Mouse (Mus musculus): ENCODE measurements at regions not wholly inside any gene's neighbourhood (a gene's known extent, or its start where the extent isn't known, plus 50 kb on each side); places are given as distances from the start of the nearest gene placed in this dataset.
"Not testable (repeated sequence)": the region's sequence is repeated elsewhere in the genome, so short reads cannot be mapped to it uniquely, and the experiment has no call there.

- no peak for DNase-seq
Observed at GRCm38 (mm10) chr3:21739720-21740119, 336.7 kb upstream of the Tbl1xr1 start.

GRCm38 (mm10) chr3:21744107-21744506, 332.3 kb upstream of the Tbl1xr1 start:
- no peak for DNase-seq

GRCm38 (mm10) chr3:21760516-21761218, 315.8 kb upstream of the Tbl1xr1 start:
- no peak for DNase-seq

GRCm38 (mm10) chr3:21761219-21761600, 315.2 kb upstream of the Tbl1xr1 start:
- no peak for DNase-seq

GRCm38 (mm10) chr3:21761909-21762308, 314.5 kb upstream of the Tbl1xr1 start:
- DNase-seq: no peak

GRCm38 (mm10) chr3:21768081-21768480, 308.4 kb upstream of the Tbl1xr1 start:
- no peak for DNase-seq

- DNase-seq: peak; percentile 57
Observed at GRCm38 (mm10) chr3:21769920-21770547, 306.4 kb upstream of the Tbl1xr1 start.

- no peak for DNase-seq
Observed at GRCm38 (mm10) chr3:21771752-21772298, 304.6 kb upstream of the Tbl1xr1 start.

- no peak for DNase-seq
Observed at GRCm38 (mm10) chr3:21774172-21774842, 302.1 kb upstream of the Tbl1xr1 start.

GRCm38 (mm10) chr3:21778789-21779188, 297.7 kb upstream of the Tbl1xr1 start:
- no peak for DNase-seq

GRCm38 (mm10) chr3:21791983-21792631, 284.3 kb upstream of the Tbl1xr1 start:
- DNase-seq: no peak

- DNase-seq: no peak
Observed at GRCm38 (mm10) chr3:21798139-21798538, 278.3 kb upstream of the Tbl1xr1 start.

GRCm38 (mm10) chr3:21803886-21804285, 272.6 kb upstream of the Tbl1xr1 start:
- not testable (repeated sequence) for DNase-seq

GRCm38 (mm10) chr3:21806494-21807157, 269.8 kb upstream of the Tbl1xr1 start:
- no peak for DNase-seq

- no peak for DNase-seq
Observed at GRCm38 (mm10) chr3:21808539-21808938, 267.9 kb upstream of the Tbl1xr1 start.

GRCm38 (mm10) chr3:21809769-21810470, 266.5 kb upstream of the Tbl1xr1 start:
- DNase-seq: no peak

GRCm38 (mm10) chr3:21813401-21813800, 263.1 kb upstream of the Tbl1xr1 start:
- no peak for DNase-seq

- peak; percentile 66 for DNase-seq
Observed at GRCm38 (mm10) chr3:21816968-21817858, 259.2 kb upstream of the Tbl1xr1 start.

- DNase-seq: no peak
Observed at GRCm38 (mm10) chr3:21819030-21819429, 257.4 kb upstream of the Tbl1xr1 start.

- peak; percentile 24 for DNase-seq
Observed at GRCm38 (mm10) chr3:21820051-21820598, 256.3 kb upstream of the Tbl1xr1 start.
